26 mouse cellular contexts compared by ENCODE assay signal in genomic region chr2:164419489-164419888, GRCm38 (mm10). TPM values are rescaled to one million over a fixed set of nuclear protein-coding genes. Genes with fewer than 3 reads are reported as not detected.
DNase-seq lines count a peak whose midpoint lies in the region; ATAC-seq lines count a peak whose summit lies in the region.
"Had no signal": no experiment of that assay in that cellular context is flagged by ENCODE, and none has a peak within 500 bp of the region (broad histone marks: within the 10 kb centered on the region; RNA-seq: fewer than 3 reads in every experiment).

No protein-coding gene starts in this region.

- H3K27ac ChIP-seq in heart, embryonic 13.5 days (replicated peaks), result no peak overlapping the region
- no peak overlapping the region for H3K27ac ChIP-seq in midbrain, embryonic 11.5 days (ENCODE audit: low read depth, low read length)
- H3K27ac ChIP-seq in midbrain, embryonic 16.5 days (ENCODE audit: low read length), result no peak overlapping the region
- H3K27ac ChIP-seq: hindbrain, embryonic 13.5 days; left cerebral cortex, adult 2 months; macrophage had no signal

- DNase-seq in heart, postnatal 4 days, result no peak
- DNase-seq in midbrain, embryonic 11.5 days (ENCODE audit: low spot score, missing footprints), result peak; percentile 80
- DNase-seq in adipocyte (ENCODE audit: low spot score), result peak; percentile 45
- DNase-seq in layer of hippocampus, postnatal 10 days (ENCODE audit: low spot score in 2 of 2), result no peak
- no peak for DNase-seq in cerebellum, postnatal 36 days
- DNase-seq: adrenal gland, postnatal 10 days; B cell, adult 2 months; cerebellum, adult 2 months; cerebellum, postnatal 25 days; forebrain, postnatal 0 days; gastrocnemius, postnatal 14 days; heart, adult 11 months; layer of hippocampus, adult 9-11 months; liver; thymus, adult 18-20 months had no signal

- peaks cover 20% of the 10 kb centered on the region for H3K27me3 ChIP-seq in heart, embryonic 13.5 days (replicated peaks)
- H3K27me3 ChIP-seq in midbrain, embryonic 11.5 days (ENCODE audit: control insufficient read depth, insufficient read depth, low read length), result no peaks in the 10 kb centered on the region
- H3K27me3 ChIP-seq in midbrain, embryonic 16.5 days (ENCODE audit: control insufficient read depth, insufficient read depth, low read depth, low read length), result no peaks in the 10 kb centered on the region

- peaks cover 6% of the 10 kb centered on the region; the same call in 1 of the 2 replicates for H3K4me1 ChIP-seq in heart, embryonic 13.5 days
- no peaks in the 10 kb centered on the region for H3K4me1 ChIP-seq in midbrain, embryonic 11.5 days (ENCODE audit: control insufficient read depth, insufficient read depth, low read length)
- no peaks in the 10 kb centered on the region for H3K4me1 ChIP-seq in midbrain, embryonic 16.5 days (ENCODE audit: control insufficient read depth, insufficient read depth, low read length)
- H3K4me1 ChIP-seq: hindbrain, embryonic 13.5 days had no signal

- no peaks in the 10 kb centered on the region for H3K9me3 ChIP-seq in heart, embryonic 13.5 days
- no peaks in the 10 kb centered on the region for H3K9me3 ChIP-seq in midbrain, embryonic 11.5 days (ENCODE audit: control insufficient read depth, low read length)
- no peaks in the 10 kb centered on the region for H3K9me3 ChIP-seq in midbrain, embryonic 16.5 days (replicated peaks; ENCODE audit: control insufficient read depth, low read length, poor library complexity, severe bottlenecking)
- H3K9me3 ChIP-seq: heart, embryonic 12.5 days; hindbrain, embryonic 13.5 days had no signal

- 9% methylated on average over 3 of the region's 3 CpGs for WGBS in heart, embryonic 13.5 days
- WGBS in midbrain, embryonic 11.5 days, result 12% methylated on average over 3 of the region's 3 CpGs
- WGBS in midbrain, embryonic 16.5 days, result 10% methylated on average over 3 of the region's 3 CpGs

- 0 out of 2 replicates have a peak overlapping the region, but pooled peaks have one; percentile 10 for H3K9ac ChIP-seq in heart, embryonic 13.5 days
- H3K9ac ChIP-seq in midbrain, embryonic 11.5 days (ENCODE audit: low read length), result no peak overlapping the region
- H3K9ac ChIP-seq in midbrain, embryonic 16.5 days (ENCODE audit: low read depth, low read length), result no peak overlapping the region
- H3K9ac ChIP-seq: forebrain, postnatal 0 days; heart, embryonic 12.5 days; hindbrain, embryonic 13.5 days had no signal

- ATAC-seq in heart, embryonic 13.5 days (ENCODE audit: extremely low read depth, insufficient number of reproducible peaks, low FRiP score, low TSS enrichment), result no peak
- ATAC-seq in midbrain, embryonic 11.5 days (ENCODE audit: low FRiP score), result no peak
- no peak for ATAC-seq in midbrain, embryonic 16.5 days
- ATAC-seq: forebrain, postnatal 0 days; lung, postnatal 0 days had no signal

- no peak overlapping the region for H3K4me3 ChIP-seq in heart, embryonic 13.5 days
- H3K4me3 ChIP-seq in midbrain, embryonic 11.5 days (ENCODE audit: low read depth, low read length), result no peak overlapping the region
- no peak overlapping the region for H3K4me3 ChIP-seq in midbrain, embryonic 16.5 days (ENCODE audit: low read depth, low read length)
- H3K4me3 ChIP-seq: heart, embryonic 12.5 days; hindbrain, embryonic 13.5 days; left cerebral cortex, adult 2 months had no signal

- no peak overlapping the region for H3K4me2 ChIP-seq in heart, embryonic 13.5 days
- H3K4me2 ChIP-seq in midbrain, embryonic 11.5 days, result no peak overlapping the region
- no peak overlapping the region for H3K4me2 ChIP-seq in midbrain, embryonic 16.5 days (ENCODE audit: low read length)
- H3K4me2 ChIP-seq: heart, embryonic 12.5 days; hindbrain, embryonic 13.5 days had no signal

- H3K36me3 ChIP-seq in heart, embryonic 13.5 days, result peaks cover 12% of the 10 kb centered on the region
- no peaks in the 10 kb centered on the region for H3K36me3 ChIP-seq in midbrain, embryonic 11.5 days (ENCODE audit: control insufficient read depth, insufficient read depth, low read length)
- H3K36me3 ChIP-seq in midbrain, embryonic 16.5 days (ENCODE audit: control insufficient read depth, insufficient read depth, low read length), result no peaks in the 10 kb centered on the region
- H3K36me3 ChIP-seq: hindbrain, embryonic 13.5 days had no signal

RNA-seq across cellular contexts. Expression of gene Matn4, which starts 14.5 kb away (rescaled TPM):
- polyA plus RNA-seq in heart, embryonic 13.5 days (2015; fragmentation: Nextera tagmentation; extraction: Ambion mirVana), result 5.2 and 7.7 TPM in 2 replicates
- total RNA-seq in heart, postnatal 4 days (2021), result 1 to 10 TPM; 1.8 TPM
- 0.10 and 0.23 TPM in 2 replicates for polyA plus RNA-seq in midbrain, embryonic 11.5 days (2014; fragmentation: Nextera tagmentation; extraction: Ambion mirVana)
- polyA plus RNA-seq in midbrain, embryonic 16.5 days (2015; fragmentation: Nextera tagmentation; extraction: Ambion mirVana), result 0.93 and 1.1 TPM in 2 replicates
- 10 to 100 TPM; 20.4 to 25.9 TPM for total RNA-seq in layer of hippocampus, postnatal 10 days (2021)
- total RNA-seq: neutrophil, adult 5-6 weeks had no signal
- polyA plus RNA-seq: forebrain, embryonic 11.5 days; macrophage had no signal

RNA-seq across cellular contexts. Expression of gene Rbpjl, which starts 16.5 kb away (rescaled TPM):
- 0.21 and 0.23 TPM in 2 replicates for polyA plus RNA-seq in heart, embryonic 13.5 days (2015; fragmentation: Nextera tagmentation; extraction: Ambion mirVana)
- not detected for total RNA-seq in heart, postnatal 4 days (2021)
- not detected in 2 replicates for polyA plus RNA-seq in midbrain, embryonic 11.5 days (2014; fragmentation: Nextera tagmentation; extraction: Ambion mirVana)
- 0.04 TPM in 1 of 2 replicates, not detected in the other for polyA plus RNA-seq in midbrain, embryonic 16.5 days (2015; fragmentation: Nextera tagmentation; extraction: Ambion mirVana)
- under 1 TPM; 0.38 to 0.48 TPM for total RNA-seq in layer of hippocampus, postnatal 10 days (2021)
- total RNA-seq: forebrain, postnatal 0 days; heart, postnatal 25 days had no signal
- polyA plus RNA-seq: forebrain, embryonic 11.5 days; large intestine, adult 2 months; macrophage had no signal

RNA-seq across cellular contexts. Expression of gene Sdc4, which starts 24.2 kb away (rescaled TPM):
- 36.6 and 46.5 TPM in 2 replicates for polyA plus RNA-seq in heart, embryonic 13.5 days (2015; fragmentation: Nextera tagmentation; extraction: Ambion mirVana)
- total RNA-seq in heart, postnatal 4 days (2021), result 10 to 100 TPM; 22.1 to 25.8 TPM
- polyA plus RNA-seq in midbrain, embryonic 11.5 days (2014; fragmentation: Nextera tagmentation; extraction: Ambion mirVana), result 9.7 and 9.9 TPM in 2 replicates
- 6.3 and 8.7 TPM in 2 replicates for polyA plus RNA-seq in midbrain, embryonic 16.5 days (2015; fragmentation: Nextera tagmentation; extraction: Ambion mirVana)
- 10 to 100 TPM; 74.2 to 83.4 TPM for total RNA-seq in layer of hippocampus, postnatal 10 days (2021)

RNA-seq across cellular contexts. Expression of gene Slpi, which starts 30.6 kb away (rescaled TPM):
- 0.90 and 1.8 TPM in 2 replicates for polyA plus RNA-seq in heart, embryonic 13.5 days (2015; fragmentation: Nextera tagmentation; extraction: Ambion mirVana)
- total RNA-seq in heart, postnatal 4 days (2021), result under 1 TPM; 0.41 to 0.83 TPM
- polyA plus RNA-seq in midbrain, embryonic 11.5 days (2014; fragmentation: Nextera tagmentation; extraction: Ambion mirVana), result 0.37 and 0.52 TPM in 2 replicates
- polyA plus RNA-seq in midbrain, embryonic 16.5 days (2015; fragmentation: Nextera tagmentation; extraction: Ambion mirVana), result not detected in 2 replicates
- total RNA-seq in layer of hippocampus, postnatal 10 days (2021), result 1 to 10 TPM; 1.0 to 1.4 TPM
- total RNA-seq: forebrain, postnatal 0 days; left cerebral cortex, adult 2 months had no signal

RNA-seq across cellular contexts. Expression of gene Sys1, which starts 37.3 kb away (rescaled TPM):
- polyA plus RNA-seq in heart, embryonic 13.5 days (2015; fragmentation: Nextera tagmentation; extraction: Ambion mirVana), result 37.2 and 43.0 TPM in 2 replicates
- 10 to 100 TPM; 20.2 to 23.1 TPM for total RNA-seq in heart, postnatal 4 days (2021)
- polyA plus RNA-seq in midbrain, embryonic 11.5 days (2014; fragmentation: Nextera tagmentation; extraction: Ambion mirVana), result 62.0 and 63.6 TPM in 2 replicates
- 86.7 and 90.0 TPM in 2 replicates for polyA plus RNA-seq in midbrain, embryonic 16.5 days (2015; fragmentation: Nextera tagmentation; extraction: Ambion mirVana)
- 10 to 100 TPM; 43.9 to 45.8 TPM for total RNA-seq in layer of hippocampus, postnatal 10 days (2021)

Comparison
In these comparisons a context has a peak if more than half of its experiments do, and no peak if none do; other contexts are left out.
1. DNase-seq: peak in midbrain, embryonic 11.5 days (single experiment) and adipocyte (single experiment); none in heart, postnatal 4 days (single experiment), layer of hippocampus, postnatal 10 days (0 of 2) and cerebellum, postnatal 36 days (0 of 2).